Mouse (Mus musculus): ENCODE results near the gene Epb42.
"Not testable (repeated sequence)": the region's sequence is repeated elsewhere in the genome, so short reads cannot be mapped to it uniquely, and the experiment has no call there.

The Epb42 gene

DNA sequence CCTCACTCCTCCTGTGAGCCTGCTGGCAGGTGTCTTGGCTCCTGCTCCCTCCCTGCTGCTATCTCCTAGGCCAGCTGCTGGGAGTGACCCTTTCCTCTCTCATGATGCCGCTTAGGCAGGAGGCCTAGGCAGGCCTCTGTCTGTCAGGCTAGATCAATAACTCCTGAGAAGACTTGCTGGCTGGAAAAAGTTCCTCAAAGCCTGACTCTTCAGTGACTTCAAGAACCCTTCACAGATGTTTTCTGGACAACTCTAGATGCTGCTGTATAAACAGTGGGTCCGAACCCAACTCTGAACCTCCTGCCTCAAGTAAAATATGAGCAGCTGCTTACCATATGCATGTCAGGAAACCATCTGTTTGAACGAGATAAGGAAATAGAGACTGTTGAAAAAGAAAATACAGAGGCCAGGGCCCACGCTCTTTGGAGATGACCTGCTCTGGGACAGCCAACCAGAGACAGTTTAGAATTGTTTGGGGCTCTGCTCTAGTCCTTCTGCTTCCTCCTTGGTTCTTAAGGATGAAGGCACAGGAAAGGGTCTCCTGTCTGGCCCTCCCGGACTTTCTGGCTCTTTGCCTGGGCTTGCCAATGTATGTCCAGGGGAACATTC lies at the start of gene Epb42:
Gene Epb42, minus strand, starts transcription at position 340 of the 609 bp plus-strand sequence.
- DNase-seq = no peak

- peak; percentile 61 for DNase-seq
Observed at GRCm38 (mm10) chr2:121085480-121086185, 48.8 kb upstream of the Epb42 start, which contains the start of gene Tgm5. Gene Tgm5, minus strand, starts transcription at chr2:121085841.

- DNase-seq = no peak
Observed at GRCm38 (mm10) chr2:121082626-121083025, 45.8 kb upstream of the Epb42 start.

DNA sequence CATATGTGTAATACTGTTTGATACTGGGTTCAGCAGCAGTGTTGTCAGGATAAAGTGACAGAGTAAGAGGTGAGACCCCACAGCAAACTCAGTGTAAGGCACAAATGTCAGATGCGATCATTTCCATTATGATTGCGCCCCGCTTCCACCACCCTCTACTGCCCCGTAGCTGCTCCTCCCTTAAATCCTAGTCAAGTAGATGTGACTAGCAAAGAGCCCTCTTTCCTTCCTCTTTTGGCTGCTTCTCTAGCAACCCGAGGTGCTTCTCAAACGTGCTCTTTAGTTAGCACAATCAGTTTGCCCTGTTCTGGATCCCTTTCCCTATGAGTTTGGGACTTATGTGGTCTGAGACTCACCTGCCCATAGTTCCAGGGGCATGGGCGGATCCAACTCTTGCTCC lies 37.9 kb upstream of the Epb42 start:
- no peak for DNase-seq

- no peak for DNase-seq
Observed at GRCm38 (mm10) chr2:121071871-121072270, 35.0 kb upstream of the Epb42 start.

DNA sequence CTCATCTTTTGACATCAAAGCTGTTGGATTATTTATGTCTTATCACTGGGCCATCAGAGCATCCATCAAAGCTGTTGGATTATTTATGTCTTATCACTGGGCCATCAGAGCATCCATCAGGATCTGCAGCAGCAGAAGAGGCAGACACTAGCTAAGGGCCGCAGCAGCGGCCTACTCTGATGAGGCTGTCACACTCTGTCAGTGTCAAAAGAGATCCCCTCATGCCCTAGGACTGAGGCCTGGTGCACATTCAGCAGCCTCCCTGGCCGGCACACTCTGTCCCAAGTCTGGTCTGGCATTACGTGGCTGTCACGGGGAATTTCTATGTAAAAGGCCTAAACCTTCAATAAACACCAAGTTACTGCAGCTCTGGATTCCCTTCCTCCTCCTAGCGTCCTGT lies 32.6 kb upstream of the Epb42 start:
- DNase-seq = no peak

DNA sequence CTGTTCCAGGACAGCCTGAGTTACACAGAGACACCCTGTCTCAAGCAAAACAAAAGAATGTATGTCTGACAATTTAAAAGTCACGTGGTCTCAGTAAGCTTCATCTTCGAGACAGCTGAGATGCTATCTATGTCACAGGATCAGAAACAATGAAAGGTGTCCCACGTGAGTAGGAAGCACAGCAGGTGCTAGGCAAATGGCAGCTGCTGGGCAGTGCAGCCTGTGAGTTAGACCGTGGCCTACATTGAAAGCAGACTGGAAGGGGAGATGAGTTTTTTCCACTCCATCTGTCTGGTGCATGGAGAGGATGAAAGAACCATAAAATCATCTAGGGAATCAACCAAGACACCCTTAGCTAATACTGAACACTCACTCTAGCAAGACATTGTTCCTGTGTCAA lies 30.2 kb upstream of the Epb42 start:
- no peak for DNase-seq

DNA sequence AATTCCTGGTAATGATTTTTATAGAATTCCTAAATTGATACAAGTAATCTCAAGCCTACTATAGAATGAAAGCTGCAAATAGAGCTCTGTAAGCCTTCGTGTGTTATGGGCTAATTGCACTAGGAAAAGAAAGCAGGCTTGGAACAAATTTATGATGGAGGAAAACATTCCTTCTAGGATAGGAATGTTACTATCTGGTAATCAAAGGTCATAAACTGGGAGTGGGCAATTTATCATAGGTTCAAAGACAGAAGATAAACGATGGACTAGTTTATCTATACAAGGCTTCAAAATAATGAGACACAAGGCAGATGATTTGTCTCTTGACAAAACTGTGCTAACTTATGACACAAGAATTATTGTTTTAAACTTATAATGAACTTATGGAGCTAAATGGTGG lies 24.4 kb upstream of the Epb42 start:
- no peak for DNase-seq

- no peak for DNase-seq
Observed at GRCm38 (mm10) chr2:121057997-121058396, 21.1 kb upstream of the Epb42 start.

- DNase-seq = no peak
Observed at GRCm38 (mm10) chr2:121055915-121056314, 19.0 kb upstream of the Epb42 start.

DNA sequence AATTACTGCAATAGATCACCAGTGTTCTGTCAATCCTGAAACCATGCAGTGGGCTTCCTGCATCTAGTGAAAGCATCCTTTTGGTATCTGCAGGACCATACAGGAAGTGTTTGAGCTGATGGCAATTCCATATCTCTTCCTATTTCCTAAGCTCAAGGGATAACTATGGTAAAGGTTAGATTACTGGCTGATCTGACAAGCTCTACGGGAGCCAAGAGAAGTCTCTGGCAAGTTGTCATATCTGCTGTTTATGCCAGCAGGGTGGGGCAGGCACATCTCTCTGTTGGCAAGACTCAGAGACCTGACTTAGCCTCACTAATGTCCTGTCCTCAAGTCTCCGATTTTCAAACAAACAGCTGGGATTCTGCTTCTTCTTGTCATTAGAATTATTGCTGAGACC lies 17.2 kb upstream of the Epb42 start:
- peak; percentile 39 for DNase-seq

DNA sequence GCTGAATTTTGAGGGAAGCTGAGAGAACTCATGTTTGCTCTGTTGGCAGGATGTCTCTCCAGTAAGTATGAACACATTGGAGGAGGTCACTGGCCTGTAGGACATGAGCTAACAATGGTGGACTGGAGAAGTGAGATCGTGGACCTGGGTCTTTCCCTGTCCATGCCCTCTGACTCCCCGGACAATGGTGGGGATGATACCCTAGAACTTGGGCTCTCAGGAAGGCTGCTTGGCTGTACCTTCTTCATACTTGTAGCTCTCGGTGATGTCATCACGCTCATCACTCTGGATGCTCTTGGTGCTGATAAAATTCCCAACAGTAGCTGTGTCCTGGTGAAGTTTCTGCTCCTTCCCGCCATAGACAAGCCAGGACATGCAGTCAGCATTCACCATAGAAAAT lies 15.3 kb upstream of the Epb42 start:
- no peak for DNase-seq

- no peak for DNase-seq
Observed at GRCm38 (mm10) chr2:121045653-121046052, 8.8 kb upstream of the Epb42 start.

DNA sequence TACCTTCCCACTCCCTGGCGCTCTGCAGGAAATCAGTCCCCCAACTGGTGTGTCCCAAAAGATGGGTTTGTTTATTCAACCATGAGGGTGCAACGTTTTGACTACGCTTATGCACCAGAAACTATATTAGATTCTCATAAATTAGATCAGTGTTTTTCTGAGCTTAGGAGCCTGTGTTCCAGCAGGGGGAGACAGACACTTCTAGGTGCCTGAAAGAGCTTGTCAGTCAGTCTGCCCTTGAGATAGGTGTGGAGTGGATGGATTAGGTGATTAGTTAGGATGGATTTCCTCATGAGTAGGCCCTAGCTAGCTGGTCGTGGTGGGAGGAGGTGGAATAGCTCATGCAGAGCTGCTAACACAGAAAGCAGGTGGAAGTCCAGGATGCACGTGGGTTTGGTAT lies 4.2 kb upstream of the Epb42 start:
- DNase-seq = peak; percentile 23

- DNase-seq = no peak
Observed at GRCm38 (mm10) chr2:121039382-121039781, 2.5 kb upstream of the Epb42 start.

- DNase-seq = not testable (repeated sequence)
Observed at GRCm38 (mm10) chr2:121038851-121039250, 2.0 kb upstream of the Epb42 start.

DNA sequence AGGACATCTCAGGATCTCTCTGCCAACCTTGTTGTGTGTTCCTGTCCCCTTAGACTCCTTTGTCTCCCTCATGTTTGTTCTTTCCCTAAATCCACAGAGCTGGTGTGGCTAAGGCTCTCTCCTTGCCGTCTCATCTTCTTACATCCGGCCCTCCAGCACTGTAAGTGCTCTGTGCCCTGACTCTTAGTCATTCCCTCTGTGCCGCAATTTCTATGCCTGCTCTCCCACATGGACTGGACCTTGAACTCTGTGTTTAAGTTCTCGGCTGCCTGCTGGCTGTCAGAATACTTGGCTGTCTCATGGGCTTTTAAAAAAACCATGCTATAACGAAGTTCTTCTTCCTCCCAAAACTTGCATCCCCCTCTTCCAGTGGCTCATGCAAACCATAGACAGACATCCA lies 14.0 kb downstream of the Epb42 start:
- DNase-seq = no peak

DNA sequence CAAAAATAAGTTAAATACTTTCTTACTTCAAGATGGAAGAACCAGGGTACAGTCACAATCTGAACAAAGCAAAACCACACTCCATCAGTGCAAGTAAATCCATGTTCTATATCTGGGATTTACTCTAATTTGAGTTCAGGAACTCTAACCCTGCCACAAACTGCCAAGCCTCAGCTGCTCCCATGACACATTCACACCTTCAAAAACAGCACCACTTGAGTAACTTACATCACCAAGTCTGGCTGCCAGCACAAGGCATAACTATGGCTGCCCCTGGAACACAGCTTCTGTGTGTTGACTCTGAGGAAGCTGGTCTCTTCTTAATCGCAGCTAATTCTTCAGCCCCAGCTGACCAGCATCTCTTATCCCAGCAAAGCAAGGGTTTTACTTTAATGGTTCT lies 19.7 kb downstream of the Epb42 start:
- DNase-seq = no peak

GRCm38 (mm10) chr2:121016226-121016625 lies 20.6 kb downstream of the Epb42 start:
- DNase-seq = no peak

- no peak for DNase-seq
Observed at GRCm38 (mm10) chr2:121015507-121015906, 21.4 kb downstream of the Epb42 start.

GRCm38 (mm10) chr2:121012676-121013075 lies 24.2 kb downstream of the Epb42 start:
- DNase-seq = no peak

DNA sequence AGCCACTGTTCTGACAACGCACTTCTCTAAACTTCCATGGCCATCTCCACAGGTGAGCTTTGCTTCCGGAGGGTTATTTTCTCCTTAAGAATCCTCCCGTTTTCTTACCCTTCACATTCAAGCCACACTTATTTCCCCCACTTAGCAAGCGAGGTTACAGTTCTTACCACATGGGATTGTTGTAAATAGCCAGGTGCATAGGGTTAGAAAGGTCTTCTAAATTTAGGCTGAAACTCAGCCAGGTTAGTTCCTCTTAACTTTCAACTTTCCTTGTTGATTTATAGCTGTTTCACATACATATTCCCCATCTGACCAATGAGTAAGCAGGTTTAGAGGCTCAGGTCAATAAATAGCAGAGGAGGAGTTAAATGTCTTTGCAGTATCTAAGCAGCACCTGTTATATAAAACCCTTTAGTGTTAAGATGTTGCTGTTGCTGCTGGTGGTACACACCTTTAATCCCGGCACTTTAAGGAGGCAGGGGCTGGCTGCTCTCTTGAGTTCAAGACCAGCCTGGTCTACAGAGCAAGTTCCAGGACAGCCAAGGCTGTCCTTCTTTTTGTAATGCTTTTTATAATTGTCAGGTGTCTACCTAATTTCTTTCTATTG lies 27.7 kb downstream of the Epb42 start:
- no peak for DNase-seq

GRCm38 (mm10) chr2:121008664-121009007 lies 28.2 kb downstream of the Epb42 start:
- no peak for DNase-seq

GRCm38 (mm10) chr2:121007925-121008663 lies 28.8 kb downstream of the Epb42 start, which contains the start of gene Ccndbp1:
Gene Ccndbp1, plus strand, starts transcription at chr2:121008403.
- DNase-seq = peak; percentile 83

Data from cerebellum, adult 11-12 months (tissue).